Mouse (Mus musculus): Measurements from ENCODE around the gene Zbtb48. TPM values are rescaled to one million over a fixed set of nuclear protein-coding genes. Genes with fewer than 3 reads are reported as not detected.
A peak's percentile ranks its signal among the peaks of the same experiment; 100 is the strongest.

Zbtb48 gene
- total RNA-seq, 2 experiments from 2014 or later: 11.9 to 14.8 TPM

GRCm38 (mm10) chr4:152002063-152002462 lies 25.4 kb downstream of the Zbtb48 start:
- DNase-seq (ENCODE audit: low spot score in 2 of 2): no peak

GRCm38 (mm10) chr4:152001335-152001734 lies 26.1 kb downstream of the Zbtb48 start:
- DNase-seq (ENCODE audit: low spot score in 2 of 2): no peak

GRCm38 (mm10) chr4:152000906-152001305 lies 26.6 kb downstream of the Zbtb48 start:
- DNase-seq (ENCODE audit: low spot score in 2 of 2): no peak

DNA sequence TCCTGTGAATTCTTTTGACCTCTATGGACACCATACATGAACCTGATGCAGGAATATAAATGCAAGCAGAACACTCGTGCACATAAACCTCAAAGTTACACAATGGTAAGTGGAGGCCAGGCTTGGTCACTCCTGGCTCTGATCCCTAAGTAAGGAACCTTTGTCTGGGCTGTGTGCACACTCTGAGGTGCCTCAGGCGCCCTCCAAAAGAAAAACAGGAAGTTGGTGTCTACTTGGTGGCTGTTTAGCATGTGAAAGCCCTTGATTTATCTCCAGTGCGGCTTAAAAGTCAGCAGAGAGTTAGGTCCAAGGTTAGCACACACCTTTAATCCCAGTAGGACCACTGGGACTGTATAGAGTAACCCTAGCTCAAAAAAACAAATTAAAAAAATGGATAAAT lies 28.0 kb downstream of the Zbtb48 start:
- DNase-seq (ENCODE audit: low spot score in 2 of 2): no peak

DNA sequence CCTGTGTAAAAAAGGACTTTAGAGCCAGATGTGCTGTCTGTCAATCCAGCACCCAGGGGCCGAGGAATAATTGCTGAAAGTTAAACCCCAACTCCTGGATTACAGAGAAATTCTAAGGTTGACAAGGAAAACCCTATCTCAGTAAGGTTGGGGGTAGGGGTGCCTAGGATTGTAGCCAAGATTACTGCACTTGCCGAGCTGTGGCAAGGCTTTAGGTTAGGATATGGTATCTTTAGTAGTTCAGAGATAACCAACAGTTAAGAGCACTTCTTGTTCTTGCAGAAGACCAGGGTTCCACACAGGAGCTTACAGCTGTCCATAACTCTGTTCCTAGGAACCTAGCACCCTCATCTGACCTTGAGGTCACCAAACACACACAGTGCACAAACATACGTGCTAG lies 29.8 kb downstream of the Zbtb48 start:
- DNase-seq (ENCODE audit: low spot score in 2 of 2): no peak

- DNase-seq (ENCODE audit: low spot score in 2 of 2): no peak
These were observed 30.6 kb downstream of the Zbtb48 start for GRCm38 (mm10) chr4:151996951-151997222.

- peak; percentile 98 for DNase-seq (ENCODE audit: low spot score in 2 of 2)
These were observed 31.1 kb downstream of the Zbtb48 start, which contains the start of gene Phf13 for GRCm38 (mm10) chr4:151996173-151996950. TSS of gene Phf13 (minus strand) at chr4:151996258.

- DNase-seq (ENCODE audit: low spot score in 2 of 2): no peak
These were observed 31.9 kb downstream of the Zbtb48 start for GRCm38 (mm10) chr4:151995371-151996172.

DNA sequence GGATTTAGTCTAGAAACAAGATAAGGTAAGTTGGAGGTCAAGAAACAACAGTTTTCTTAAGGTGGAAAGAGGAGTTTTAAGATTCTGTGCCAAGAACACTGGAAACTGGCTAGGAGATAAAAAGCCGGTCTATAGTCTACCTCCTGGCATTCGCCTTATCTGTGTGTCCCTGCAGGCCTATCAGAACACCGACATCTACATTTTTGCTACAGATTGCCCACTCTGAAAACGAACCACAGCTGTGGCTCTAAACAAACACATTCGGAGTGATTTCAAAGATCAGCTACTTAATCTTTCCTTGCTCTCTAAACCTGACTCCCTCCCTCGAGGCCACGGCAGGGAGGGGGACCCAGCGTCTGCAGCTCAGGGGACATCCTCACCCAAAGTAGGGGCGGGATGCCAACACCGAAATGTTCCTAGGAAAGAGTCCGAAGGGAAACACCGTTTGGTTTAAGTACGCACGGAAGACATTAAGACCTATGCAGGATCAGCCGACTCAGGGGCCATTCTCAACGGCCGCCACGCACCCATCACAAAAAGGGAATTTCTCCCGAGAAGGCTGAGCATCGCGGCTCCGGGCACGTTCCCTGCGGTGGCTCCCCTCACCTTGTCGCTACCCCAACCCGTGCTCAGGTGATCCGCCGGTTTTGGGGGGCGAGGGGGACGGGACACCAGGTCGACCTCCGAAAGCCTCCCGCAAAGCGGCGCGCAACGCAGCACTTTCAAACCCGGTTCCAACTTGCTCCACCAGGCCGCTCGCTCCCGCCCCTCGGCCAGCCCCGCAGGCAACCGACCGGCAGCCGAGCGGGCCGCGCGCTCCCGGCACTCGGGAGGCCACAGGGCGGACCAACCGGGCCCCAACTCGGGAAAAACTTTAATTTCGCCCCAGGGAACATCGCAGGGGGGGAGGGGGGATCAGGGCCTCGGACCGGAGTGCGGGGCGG lies 33.0 kb downstream of the Zbtb48 start:
- peak in 1 of 2 experiments; percentile 50 for DNase-seq (ENCODE audit: low spot score in 2 of 2)

GRCm38 (mm10) chr4:151993035-151993434 lies 34.4 kb downstream of the Zbtb48 start:
- no peak for DNase-seq (ENCODE audit: low spot score in 2 of 2)

GRCm38 (mm10) chr4:151992091-151992490 lies 35.4 kb downstream of the Zbtb48 start:
- no peak for DNase-seq (ENCODE audit: low spot score in 2 of 2)

DNA sequence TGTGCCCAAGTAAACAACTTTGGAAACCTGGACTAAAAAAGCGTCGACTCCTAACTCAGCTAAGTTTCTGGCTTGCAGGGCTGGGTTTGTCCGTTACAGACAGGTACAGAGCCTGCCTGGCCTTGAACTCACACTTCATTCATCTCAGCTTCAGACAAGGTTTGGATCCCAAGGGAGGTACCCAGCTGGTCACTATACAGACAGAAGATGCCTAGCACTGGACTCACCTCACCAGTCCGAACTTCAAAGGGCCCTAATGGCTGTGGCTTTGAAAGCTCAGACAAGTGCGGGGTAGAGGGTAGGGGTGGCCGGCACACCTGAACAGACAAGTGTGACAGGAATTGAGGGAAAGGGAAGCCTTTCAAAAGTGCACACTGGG lies 38.4 kb downstream of the Zbtb48 start:
- DNase-seq (ENCODE audit: low spot score in 2 of 2): no peak

- peak; percentile 80 to 88 for DNase-seq (ENCODE audit: low spot score in 2 of 2)
These were observed 38.9 kb downstream of the Zbtb48 start, which contains the start of gene Thap3 for GRCm38 (mm10) chr4:151988342-151989109. TSS of gene Thap3 (minus strand) at chr4:151988997.

DNA sequence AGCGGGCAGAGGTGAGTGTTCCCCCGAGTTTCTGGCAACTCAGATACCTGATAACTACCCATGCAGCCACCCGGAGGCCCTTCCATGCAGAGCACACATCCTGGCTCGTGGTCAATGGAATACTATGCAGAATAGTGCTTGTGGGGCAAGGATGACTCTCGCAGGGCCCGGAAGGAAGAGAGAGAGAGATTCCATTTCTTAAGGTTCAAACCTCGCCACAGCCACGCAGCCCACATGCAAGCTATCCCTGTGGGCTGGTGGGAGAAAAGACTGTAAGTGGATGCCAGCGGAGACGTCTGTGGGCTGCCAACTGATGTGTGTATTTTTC lies 39.5 kb downstream of the Zbtb48 start:
- DNase-seq (ENCODE audit: low spot score in 2 of 2): no peak

GRCm38 (mm10) chr4:151986650-151987049 lies 40.8 kb downstream of the Zbtb48 start:
- DNase-seq (ENCODE audit: low spot score in 2 of 2): no peak

- no peak for DNase-seq (ENCODE audit: low spot score in 2 of 2)
These were observed 41.6 kb downstream of the Zbtb48 start for GRCm38 (mm10) chr4:151985886-151986285.

GRCm38 (mm10) chr4:151983560-151983959 lies 43.9 kb downstream of the Zbtb48 start:
- DNase-seq (ENCODE audit: low spot score in 2 of 2): no peak

GRCm38 (mm10) chr4:151983043-151983442 lies 44.4 kb downstream of the Zbtb48 start:
- DNase-seq (ENCODE audit: low spot score in 2 of 2): no peak

DNA sequence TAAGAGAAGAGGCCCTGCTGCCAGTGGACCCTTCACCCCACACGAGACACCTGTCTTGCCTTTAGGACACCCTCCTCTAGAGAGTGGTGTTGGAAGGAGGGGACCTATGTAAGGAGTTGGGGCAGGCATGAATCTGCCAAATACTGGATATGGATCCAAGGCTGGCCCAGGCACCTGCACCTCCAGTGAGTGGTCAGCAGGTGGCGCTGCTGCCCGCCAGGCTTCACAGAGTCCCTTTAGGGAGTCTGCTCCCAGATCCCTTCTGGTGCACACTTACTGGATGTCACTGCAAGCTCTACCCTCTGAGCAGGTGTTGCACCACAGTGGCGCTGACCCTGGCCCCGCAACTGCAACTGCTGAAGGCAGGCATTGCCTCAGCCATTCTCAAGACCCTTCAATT lies 46.1 kb downstream of the Zbtb48 start:
- peak; percentile 88 to 90 for DNase-seq (ENCODE audit: low spot score in 2 of 2)

DNA sequence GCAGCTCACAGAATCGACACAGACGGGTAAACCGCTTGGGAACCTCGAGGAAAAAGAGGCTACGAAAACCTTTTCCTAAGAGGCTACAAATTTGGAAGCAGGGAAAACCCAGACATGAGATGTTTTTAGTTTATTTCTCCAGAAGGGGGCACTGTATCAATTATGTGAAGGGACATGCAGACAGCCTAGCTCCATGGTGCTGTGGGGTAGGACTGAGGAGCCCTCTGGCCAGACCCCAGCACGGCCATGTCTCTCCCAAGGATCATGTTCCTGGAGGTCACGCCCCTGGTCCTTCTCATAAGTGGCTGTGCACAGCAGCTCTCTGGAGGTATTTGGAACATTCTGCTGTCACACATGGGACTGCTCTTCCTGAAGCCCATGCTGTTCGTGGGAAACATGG lies 46.8 kb downstream of the Zbtb48 start:
- no peak for DNase-seq (ENCODE audit: low spot score in 2 of 2)

- peak; percentile 95 to 97 for DNase-seq (ENCODE audit: low spot score in 2 of 2)
These were observed 49.7 kb downstream of the Zbtb48 start for GRCm38 (mm10) chr4:151977748-151978147.
